Mouse (Mus musculus) urinary bladder, postnatal 10 days (tissue): Measurements from ENCODE around the gene Cbx5.
"Not testable (repeated sequence)": the region's sequence is repeated elsewhere in the genome, so short reads cannot be mapped to it uniquely, and the experiment has no call there.

ENCODE experiments used
- DNase-seq: peaks from one replicate; pipeline ENCODE4 v3.0.0; 2022; ENCODE audit warnings: low spot score

Cbx5 gene

DNA sequence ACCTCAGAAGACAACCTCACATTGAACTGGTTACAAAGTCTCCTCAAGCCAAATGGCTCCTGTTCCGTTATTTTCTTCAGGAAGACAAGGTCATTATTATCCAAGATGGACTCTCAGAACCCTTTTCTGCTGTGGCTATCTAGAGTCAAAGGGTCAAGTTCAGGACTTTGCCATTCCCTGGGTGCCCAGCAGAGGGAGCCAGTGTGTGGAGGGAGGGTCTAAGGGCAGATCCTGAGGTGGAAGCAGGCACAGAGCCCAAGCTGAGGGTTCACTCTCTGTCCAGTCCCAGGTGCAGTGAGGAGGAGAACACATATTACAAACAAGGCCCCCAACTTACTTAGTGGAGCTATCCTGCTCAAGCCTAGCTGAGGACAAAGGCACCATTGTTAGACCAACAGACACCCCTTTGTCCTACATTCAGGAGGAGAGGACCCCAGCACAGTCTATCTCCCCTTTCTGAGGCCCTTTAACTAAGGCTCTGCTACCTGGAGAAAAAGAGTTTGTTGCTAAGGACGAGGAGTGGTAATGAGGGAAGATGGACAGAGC lies 10.7 kb upstream of the Cbx5 start:
- no peak for DNase-seq

DNA sequence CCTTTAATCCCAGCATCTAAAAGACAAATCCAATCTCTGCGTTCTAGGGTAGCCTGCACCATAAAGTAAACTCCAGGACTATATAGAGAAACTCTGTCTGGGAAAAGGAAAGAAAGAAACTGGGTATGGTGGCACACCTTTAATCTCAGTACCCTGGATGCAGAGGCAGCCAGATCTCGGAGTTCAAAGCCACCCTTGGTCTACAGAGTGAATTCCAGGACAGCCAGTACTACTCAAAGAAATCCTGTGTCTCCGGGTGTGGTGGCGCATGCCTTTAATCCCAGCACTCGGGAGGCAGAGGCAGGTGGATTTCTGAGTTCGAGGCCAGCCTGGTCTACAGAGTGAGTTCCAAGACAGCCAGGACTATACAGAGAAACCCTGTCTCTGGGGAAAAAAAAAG lies 9.9 kb upstream of the Cbx5 start:
- not testable (repeated sequence) for DNase-seq

DNA sequence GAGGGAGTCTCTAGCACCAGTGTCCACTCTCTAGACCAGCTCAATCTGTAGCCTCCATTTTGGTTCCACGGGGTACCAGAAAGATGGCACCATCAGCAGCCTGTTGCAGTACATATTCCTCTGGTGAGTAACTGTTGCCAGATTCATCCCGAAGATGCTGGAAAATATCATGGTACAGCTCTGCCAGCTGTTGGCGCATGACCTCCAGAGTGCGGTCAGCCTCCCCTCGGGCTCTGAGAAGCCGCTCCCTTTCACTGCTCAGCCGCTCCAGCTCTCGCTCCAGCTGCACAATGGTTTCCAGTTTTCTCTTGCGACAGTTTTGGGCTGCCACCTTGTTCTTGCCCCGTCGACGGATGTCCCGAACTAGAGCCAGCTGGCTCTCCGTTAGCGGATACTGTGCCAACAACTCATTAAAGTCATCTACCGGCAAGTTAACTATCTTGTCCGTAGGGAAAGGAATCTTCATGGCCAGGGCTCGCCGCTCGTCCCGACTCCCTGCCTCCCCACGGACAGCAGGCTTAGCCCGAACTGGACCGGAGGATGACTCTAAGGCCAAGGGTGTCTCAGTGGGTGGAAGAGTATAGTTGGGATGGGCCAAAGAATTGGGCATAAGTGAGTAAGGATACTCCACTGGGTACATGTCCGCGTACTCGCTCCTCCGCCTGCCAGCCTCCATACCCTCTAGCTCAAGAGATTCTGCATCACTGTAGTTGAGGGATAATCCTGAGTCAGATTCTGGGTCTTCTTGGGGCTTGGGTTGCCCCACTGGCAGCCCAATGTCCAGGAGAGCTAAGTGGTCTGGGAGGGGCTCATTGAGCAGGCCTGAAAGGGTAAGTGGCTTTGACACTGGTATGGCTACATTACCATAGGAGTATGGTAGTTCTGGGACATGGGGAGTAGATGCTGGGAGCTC lies 9.0 kb upstream of the Cbx5 start:
- no peak for DNase-seq

DNA sequence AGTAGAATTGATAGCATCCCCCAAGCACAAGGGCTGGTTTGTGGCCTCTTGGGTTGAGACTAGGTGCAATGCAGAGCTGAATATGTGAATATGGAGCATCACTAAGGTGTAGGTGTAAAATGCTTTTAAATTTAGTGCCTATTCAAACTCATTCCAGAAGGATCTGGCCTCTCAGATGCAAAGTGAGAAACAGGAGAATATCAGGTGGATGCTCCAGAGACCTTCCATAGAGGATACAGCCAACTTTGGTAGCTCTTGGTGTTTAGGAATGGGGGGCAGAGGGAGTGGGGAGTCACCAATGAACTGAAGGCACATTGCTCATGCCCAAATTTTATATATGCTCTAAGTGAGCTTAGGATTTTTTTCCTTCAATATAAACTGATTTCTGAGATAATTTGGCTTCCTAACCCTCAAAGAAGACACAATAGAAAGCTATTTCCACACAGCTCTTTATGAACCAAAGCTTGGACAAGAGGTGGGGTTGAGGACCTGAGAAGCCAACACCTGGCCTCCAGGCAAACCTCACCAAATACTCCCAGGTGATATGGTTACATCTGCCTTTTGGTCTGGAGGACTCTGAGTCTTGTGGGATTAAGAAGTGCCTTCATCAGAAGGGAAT lies 8.3 kb upstream of the Cbx5 start:
- DNase-seq = no peak

DNA sequence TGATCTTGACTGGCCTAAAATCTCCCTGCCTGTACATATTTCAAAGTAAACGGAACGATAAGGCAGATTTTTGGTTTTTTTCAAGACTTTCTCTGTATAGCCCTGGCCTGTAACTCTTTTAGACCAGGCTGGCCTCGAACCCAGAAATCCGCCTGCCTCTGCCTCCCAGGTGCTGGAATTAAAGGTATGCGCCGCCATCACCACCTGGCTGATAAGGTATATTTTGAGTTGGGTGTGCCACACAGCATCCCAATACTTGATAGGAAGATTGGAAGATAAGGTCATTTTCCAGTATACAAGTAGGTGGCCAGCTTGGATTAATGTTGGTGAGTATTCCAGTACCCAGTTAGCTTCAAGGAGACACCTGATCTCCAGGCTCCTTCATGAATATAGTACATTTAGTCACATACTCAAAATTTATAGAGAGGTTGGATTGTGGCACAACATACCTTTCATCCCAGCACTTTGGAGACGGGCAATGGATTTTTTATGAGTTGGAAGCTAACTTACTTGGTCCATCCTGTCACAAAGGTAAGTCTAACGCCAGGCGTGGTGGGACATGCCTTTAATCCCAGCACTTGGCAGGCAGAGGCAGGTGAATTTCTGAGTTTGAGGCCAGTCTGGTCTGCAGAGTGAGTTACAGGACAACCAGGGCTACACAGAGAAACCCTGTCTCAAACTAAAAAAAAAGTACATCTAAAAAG lies 7.6 kb upstream of the Cbx5 start:
- DNase-seq = no peak

DNA sequence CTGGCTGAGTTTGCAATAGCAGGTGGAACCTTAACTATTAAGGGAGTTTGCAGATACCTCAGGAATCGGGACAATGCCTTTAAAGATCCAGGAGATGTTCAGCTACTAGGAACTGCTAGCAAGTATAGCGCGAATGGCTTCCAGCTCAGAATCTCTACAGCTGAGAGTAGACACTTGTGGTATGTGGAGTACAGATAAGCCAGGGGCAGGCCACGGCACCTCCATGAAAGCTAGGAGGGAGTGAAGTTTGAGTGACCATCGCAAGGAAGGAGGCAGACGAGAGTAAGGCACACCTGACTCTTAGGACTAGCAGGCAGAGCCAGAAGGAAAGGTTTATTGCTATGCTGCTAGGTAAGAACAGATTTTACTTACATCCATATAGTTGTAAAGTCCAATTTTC lies 6.0 kb upstream of the Cbx5 start:
- DNase-seq = no peak

DNA sequence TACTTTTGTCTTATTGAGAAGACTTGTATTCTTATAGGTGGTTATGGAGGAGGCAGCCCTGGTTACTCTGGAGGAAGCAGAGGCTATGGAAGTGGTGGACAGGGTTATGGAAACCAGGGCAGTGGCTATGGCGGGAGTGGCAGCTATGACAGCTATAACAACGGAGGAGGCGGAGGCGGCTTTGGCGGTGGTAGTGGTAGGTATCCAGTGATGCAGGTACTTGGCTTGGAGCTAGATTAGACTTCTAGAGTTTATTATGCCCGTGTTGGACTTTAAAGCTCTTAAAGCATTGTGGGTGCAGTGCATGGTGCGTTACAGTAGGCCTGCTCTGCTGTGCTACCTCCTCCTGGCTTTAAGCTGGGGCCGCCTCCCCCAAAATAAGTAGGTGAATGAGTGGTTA lies 3.3 kb upstream of the Cbx5 start:
- DNase-seq = no peak

DNA sequence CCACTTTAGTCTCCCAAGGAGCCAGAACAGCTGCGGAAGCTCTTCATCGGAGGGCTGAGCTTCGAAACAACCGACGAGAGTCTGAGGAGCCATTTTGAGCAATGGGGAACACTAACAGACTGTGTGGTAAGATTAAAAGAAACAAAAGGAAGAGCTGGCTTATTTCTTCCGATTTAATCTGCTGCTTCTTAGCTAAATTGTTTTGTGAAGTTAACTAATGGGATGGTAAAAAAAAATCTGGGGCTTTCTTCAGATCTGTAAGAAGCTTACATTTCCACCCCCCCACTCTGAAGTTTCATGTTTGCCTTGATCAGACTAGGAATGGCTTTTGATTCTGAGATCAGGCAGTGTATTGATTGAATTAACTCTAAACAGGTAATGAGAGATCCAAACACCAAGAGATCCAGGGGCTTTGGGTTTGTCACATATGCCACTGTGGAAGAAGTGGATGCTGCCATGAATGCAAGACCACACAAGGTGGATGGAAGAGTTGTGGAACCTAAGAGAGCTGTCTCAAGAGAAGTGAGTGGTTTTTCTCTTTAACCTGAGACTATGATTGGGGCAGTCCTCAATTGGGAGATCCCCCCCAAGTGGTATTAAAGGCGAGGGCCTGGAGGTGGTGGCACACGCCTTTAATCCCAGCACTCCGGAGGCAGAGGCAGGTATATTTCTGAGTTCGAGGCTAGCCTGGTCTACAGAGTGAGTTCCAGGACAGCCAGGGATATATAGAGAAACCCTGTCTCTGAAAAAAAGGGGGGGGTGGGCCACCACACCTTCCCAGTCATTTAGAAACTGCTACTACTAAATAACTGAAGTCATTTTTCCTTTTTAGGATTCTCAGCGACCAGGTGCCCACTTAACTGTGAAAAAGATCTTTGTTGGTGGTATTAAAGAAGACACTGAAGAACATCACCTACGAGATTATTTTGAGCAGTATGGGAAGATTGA lies 1.7 kb upstream of the Cbx5 start:
- DNase-seq = not testable (repeated sequence)

DNA sequence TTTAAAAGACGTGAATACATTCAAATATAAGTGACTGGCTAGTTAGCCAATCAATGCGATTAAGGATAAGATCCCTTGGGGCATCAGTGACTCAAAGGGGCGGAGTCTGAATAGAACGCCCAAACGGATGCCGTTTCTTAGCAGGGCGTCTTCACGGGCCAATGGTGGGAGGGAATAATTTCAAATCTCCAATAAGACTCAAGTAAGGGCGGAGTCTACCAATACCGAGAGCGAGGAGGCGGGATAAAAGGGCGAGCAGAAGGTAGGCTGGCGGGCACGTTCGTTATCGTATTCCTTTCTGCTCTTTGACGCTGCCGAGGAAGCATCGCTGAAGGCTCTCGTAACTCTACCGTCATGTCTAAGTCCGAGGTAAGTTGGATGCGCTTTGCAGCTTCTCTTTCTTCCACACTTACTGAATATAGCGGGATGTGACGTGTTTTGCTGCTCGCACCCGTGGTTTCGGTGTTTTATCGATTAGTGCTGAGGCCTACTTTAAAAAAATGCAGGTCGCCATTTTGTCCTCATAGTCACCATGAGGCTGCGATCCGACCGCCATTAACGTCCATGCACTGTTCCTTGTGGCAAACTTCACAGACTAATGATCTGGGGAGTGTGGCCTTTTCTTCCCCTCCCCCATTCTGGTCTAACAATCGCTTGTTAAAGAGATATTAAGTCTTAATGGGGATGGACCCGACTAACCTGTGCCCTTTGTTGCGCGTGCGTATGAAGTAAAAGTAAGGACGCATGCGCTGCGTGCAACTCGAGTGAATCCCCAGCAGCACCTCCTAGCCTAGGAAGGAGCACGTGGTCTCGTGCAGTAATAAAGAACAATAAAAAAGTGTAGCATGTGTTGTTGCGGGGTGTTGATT lies 778 bp upstream of the Cbx5 start, which contains the start of gene Hnrnpa1:
Hnrnpa1 (plus strand) TSS at position 273 of the 869 bp plus-strand sequence.
- peak; percentile 62 for DNase-seq

DNA sequence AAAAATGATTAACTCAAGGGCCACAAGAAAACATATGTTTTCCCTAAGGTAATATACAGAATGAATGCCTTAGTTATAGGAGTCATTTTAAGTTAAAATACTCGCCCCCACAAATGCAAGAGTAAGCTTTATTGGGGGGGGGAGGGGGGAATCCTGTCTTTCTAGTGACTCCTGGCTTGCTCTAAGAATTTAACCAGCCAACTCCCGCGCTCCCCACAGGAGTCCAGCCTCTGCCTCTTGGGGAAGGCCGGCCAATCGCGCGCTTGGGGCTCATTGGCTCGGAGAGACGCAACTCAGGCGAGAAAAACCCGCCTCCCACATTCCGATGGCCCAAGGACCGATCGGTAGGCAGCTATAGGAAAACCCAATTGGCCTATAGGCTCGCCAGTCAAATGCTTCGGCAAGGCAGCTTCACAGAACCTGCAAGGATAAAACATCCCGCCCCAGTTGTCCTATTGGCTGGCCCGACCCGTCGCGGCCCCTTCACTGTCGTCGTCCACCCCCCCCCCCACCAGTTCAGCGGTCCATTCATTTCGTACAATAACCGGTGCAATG lies 409 bp downstream of the Cbx5 start:
- DNase-seq = peak; percentile 83

DNA sequence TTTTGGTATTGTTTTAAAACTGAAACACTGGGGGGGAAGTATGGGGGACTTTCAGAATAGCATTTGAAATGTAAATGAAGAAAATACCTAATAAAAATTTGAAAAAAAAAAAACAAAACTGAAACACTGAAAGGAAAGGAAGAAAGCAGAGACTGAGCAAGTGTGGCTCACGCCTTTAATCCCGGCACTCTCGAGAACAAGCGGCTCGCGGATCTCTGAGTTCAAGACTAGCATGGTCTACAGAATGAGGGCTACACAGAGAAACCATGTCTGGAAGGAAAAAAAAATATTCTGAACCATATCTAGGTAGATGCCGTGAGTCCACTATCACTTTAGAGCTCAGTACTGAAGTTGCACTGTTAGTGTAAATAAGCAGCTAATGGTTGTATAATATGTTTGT lies 2.3 kb downstream of the Cbx5 start:
- DNase-seq = no peak

DNA sequence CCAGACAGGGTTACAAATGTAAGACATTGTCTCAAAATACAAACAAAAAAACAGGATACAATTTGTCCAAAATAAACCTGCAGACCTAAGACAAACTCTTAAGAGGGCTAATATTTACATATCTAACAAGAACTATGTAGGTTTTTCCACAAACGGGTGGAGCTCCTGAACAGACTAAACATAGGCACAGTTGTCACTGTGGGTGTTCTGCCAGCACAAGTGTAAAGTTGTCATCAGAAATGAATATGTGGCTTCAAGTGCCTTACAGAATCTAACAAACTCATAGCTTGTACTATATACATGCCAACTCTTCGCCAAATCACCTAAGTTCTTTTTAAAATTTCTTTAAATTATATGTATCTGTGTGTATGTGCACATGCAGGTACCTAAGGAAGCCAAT lies 6.5 kb downstream of the Cbx5 start:
- no peak for DNase-seq

DNA sequence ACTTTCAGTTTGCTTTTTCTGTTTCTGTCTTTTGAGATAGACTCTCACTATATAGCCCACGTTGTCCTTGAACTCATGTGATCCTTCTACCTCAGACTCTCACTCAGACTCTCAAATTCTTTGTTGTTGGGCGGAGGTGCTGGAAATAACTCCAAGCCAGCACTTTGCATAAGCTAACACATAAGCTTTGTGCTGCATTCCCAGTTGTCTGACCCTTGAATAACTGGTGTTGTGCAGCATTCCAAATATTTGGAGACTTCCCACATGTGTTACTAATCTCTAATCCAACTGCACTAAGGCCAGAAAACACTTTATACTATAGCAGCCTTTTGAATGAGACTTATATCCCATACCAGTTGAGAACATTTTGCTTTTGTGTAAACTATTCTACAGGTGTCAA lies 10.7 kb downstream of the Cbx5 start:
- no peak for DNase-seq

DNA sequence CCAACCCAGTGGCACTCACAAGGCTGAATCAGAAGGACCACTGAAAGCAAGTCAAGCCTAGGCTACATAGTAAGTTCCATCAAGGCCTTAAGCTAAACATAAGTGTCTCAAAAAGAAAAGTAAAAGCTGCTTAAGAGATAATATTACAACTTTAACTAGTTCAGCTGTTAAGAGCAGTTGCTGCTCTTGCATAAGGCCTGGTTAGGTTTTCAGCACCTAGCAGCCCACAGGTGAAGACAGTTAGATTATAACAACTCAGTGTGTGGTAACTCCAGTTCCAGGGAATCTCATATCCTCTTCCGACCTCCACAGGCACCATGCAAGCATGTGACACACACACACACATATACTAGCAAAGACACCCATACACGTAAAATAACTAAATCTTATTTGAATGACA lies 12.0 kb downstream of the Cbx5 start:
- DNase-seq = no peak

DNA sequence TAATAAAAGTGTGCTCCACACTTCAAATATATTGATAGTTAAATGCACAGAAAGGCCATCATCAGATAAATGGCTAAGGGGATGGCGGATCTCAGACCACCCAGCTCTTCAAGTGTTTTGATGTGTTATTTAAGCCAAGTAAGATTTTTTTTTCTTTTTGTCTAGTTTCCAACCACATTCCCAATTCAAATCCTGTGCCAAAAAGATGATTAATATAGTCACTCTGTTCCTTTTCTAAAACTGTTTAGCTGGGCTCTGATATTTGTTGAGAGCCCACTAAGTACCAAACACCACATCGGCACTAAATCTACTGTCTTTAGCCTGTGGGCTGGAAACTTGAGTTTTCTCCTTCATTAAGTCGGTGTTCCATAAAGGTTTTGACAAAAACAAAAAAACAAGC lies 12.6 kb downstream of the Cbx5 start:
- DNase-seq = no peak

DNA sequence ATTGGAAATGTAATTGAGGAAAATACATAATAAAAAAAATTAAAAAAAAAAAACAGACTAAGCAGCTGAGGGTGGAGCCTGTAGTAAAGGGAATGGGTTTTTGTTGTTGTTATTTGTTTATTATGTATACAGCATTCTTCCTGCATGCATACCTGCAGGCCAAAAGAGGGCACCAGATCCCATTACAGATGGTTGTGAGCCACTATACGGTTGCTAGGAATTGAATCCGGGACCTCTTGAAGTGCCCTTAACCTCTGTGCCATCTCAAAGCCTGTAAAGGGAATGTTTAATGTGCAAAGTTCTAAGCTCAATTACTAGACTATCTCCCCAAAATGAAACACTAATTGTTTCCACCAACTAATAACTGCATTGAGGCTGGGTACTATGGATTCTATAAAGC lies 15.5 kb downstream of the Cbx5 start:
- DNase-seq = no peak

DNA sequence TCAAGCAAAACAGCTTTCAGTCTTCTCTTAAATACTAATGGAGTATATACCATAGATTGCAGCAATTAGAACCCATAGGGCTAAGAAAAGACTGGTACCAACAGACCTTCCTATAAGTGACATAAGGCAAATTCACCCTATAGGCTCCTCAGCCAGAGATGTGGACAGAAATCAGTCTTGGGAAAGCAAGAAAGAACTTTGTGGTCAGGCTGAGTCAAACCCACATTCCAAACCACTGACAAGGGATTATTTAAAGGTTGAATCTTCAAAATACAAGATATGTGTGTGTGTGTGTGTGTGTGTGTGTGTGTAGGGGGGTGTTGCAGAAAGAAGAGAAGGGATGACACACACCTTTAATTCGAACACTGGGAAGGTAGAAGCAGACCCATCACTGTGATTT lies 18.2 kb downstream of the Cbx5 start:
- no peak for DNase-seq

DNA sequence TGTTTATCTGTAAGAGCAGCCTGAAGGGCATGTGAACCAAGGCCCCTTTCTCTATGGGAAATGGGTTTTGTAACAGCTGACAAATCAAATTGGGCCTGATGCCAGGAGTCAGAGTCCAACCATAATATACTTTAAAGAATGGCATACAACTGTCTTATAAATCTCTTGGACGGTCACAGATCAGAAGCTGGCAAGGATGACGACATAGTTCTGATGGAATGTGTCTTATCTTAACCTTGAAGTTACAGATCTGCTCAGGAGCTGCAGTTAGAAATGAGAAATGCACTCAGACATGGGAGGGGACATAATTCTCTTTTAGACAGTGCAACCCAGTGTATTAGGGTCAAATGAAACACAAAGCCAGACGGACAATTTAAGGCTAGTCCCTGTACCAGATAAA lies 18.8 kb downstream of the Cbx5 start:
- no peak for DNase-seq

DNA sequence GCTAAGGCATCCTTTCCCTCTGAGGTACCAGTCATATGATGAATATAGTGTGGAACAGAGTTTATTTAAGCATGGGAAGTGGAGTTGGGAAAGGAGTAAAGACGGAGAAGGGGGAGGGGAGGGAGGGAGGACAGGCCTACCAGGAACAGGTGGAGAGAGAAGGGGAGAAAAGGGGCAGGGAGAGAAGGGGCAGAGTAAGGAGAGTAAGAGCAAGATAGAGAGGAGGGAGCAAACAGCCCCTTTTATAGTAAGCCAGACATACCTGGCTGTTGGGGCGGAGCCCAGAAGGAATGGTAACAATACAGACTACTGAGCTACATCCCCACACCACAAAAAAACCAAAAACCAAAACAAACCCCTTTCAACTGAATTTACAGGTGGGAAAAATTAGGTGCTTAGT lies 23.6 kb downstream of the Cbx5 start:
- DNase-seq = no peak
